Mouse (Mus musculus): ENCODE measurements around the gene Dqx1.

Dqx1 gene

DNA sequence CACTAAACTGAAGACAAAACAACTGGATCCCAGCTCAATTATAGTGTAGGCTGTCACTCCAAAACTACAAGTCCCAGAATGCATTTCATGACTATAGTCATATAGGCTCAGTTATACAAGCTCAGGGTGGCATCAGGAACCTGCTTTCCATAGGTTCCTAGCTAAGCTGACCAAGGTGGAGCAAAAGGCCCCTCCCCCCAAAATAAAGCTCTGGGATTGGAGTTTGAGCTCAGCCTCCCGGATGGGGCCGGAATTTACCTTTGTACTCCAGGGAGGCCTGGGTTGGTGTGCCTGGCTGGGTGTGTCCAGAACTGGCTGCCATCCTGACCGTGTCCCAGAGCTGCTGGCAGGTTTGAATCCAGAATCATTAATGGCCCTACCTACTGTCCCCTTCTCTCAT, at the start of gene Dqx1:
Gene Dqx1 (plus strand): TSS at position 55 of the 400 bp plus-strand sequence.
- in situ Hi-C loops (cut with MboI; ENCODE audit: unreplicated experiment in 2 of 2) = loop anchor here in 1 of 2 experiments (5.0 kb wide), 1 partner anchor 60 kb away; no protein-coding TSS in a partner anchor

DNA sequence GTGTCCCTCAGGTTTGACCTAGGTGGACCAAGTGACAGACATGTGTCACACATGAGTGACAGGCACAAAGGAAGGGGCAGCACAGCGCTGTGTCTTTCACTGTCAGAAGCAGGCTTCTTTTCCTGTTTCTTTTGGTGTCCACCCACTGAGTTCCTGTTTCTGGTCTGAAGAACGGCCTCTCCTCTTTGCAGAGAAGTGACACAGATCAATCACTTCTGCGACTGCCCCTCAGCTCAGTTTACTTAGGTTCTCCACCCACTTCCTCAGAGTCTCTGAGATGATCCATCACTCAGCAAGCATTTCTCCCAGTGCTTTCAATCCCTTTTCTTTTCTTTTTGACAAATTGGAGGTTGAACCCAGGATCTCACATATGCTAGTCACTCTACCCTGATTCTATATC, 49.0 kb upstream of the Dqx1 start:
- in situ Hi-C loops (cut with MboI; ENCODE audit: unreplicated experiment in 2 of 2) = no loop called here

DNA sequence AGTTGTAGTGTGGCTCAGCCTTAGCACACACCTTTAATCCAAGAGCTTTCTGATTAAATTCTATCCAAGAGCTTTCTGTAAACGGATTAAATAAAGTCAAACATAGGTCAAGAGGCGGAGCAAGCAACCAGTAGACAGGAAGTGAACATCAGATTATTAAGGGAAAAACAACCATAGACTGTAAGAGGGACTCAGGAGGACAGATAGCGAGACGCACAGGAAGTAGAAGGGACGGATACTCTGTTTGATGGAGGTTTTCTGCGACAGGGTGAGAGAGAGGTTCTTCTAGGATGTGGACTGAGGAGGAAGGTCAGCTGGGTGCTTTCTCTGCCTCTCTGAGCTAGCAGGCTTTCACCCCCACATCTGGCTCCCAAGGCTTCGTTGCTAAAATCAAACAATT, 47.6 kb upstream of the Dqx1 start:
- in situ Hi-C loops (cut with MboI; ENCODE audit: unreplicated experiment in 2 of 2) = no loop called here

DNA sequence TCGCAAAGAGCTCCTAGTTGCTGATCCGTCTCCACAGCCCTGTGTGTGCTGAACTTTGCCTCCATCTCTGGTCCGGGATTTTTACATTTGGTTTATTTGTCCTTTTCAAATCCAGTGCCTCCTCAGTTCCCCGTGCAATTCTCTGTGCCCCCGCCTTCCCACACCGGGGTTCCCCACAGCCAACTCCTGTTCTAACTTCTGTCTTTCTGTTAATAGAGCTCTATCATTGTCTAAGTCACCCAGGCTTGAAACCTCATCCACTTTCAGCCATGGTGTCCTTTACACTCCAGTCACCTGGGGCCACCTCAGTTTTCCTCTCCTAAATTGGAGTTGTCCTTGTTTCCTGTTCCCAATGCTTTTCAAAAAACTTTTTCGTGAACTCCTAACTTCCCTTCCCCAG, 46.4 kb upstream of the Dqx1 start:
- in situ Hi-C loops (cut with MboI; ENCODE audit: unreplicated experiment in 2 of 2) = no loop called here

DNA sequence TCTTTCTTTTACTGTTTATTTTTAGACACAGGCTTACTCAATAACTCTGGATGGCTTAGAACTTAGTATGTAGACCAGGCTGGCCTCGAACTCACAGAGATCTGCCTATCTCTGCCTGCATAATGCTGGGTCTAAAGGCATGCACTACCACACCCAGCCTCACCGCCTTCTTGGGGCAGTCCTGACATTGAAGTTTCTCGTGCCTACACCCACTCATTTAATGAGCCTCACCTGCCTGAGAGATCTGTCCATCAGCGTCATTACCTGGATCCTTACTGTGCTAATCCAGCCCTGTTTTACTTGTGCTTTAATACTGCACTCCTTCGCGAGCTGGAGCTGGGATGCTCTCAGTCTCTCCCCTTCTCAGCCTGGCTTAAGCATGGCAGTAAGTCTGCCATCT, 45.9 kb upstream of the Dqx1 start:
- in situ Hi-C loops (cut with MboI; ENCODE audit: unreplicated experiment in 2 of 2) = no loop called here

DNA sequence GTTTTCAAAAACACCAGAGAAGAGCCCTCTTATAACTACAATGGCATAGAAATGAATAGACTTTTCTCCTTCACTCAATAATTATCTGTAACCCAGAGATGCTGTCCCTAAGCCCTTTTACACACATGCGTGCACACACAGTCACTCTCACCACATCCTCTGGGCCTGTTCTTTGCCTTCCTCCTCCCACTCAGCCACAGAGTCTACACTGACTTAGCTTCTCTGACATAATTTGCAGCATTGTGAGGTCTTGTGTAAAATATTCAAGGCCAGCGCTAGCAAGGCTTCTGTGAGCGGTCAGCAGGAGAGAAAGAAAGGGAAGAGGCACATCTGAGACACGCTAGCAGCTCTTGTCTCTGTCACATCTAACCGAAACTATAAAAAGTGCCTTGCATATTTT, 44.2 kb upstream of the Dqx1 start:
- in situ Hi-C loops (cut with MboI; ENCODE audit: unreplicated experiment in 2 of 2) = no loop called here

DNA sequence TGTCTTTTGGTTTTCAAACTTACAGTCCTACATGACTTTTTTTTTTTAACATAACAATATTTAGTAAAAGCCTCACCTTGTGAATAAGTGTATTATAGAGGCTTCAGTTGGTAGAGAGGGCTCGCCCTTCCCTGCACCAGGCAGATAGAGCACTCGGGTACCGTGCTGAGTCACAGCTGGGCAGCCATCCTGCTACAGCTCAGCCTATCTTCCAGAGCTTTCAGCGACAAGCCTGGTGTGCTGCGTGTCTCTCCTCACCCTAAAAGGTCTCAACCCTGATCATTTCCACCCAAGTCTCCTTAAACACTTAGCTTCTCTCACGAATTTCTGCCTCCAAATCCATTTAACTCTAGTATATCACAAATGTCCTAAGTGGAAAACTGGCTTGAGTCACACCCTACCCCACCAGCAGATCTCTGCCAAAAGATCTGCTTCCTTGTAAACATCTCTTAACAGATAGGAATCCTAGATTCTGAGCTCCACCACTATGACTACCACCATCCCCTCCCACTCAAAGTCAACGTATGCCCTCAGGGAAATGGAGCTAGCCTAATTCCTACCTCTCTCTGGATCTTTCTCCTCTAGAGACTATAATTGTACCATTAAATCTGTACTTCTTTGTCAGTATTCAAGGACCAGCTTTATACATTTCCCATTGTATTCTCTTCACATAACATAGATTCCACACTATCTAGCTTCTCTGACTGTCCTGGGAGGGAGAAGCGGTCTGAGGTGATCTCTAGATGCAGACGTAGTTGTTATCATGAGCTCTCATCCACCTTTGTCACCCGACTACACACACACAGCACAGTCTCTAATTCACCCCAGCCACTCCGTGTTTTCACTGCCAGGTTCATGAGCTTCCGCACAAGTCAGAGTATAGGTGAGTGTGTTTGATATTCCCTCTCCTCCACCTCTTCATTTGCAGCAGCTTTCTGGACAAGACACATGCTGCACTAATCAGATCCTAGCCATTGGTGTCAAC, 42.9 kb upstream of the Dqx1 start:
- in situ Hi-C loops (cut with MboI; ENCODE audit: unreplicated experiment in 2 of 2) = no loop called here

DNA sequence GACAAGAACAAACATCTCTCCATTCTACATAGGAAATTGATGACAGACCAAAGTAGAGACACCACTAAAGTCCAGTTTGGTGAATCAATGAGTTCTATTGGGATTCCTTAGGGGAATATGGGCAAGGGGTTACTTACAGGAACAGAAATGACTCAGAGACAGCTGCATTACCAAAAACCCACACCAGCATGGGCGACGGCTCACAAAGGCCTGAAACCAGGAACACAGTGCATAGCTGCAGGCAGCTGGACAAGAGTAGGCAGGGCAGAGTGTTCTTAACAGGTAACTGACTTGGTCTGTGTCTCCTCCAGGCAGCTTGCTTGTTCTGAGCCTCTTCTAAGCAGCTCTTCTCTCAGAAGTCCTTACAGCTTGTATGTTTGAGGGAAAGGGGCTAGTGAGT, 41.9 kb upstream of the Dqx1 start:
- in situ Hi-C loops (cut with MboI; ENCODE audit: unreplicated experiment in 2 of 2) = no loop called here

DNA sequence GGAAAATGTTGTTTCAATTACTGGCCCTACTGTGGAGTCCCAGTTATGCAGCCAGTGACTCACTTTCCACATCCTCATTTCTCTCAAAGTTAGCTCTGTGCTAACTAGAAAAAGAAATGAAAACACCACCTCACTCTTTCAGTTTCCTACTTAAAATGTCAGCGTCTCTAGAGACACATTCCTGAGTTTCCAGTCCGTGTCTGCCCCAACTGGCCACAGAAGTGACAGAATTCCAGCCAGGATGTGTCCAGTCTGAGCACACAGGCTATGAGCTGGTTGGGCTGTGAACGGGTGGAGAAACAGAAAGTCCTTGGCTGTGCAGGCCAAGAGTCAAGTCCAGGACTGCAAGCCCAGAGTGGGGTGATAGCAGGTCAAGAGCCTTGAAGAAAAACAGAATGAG, 40.5 kb upstream of the Dqx1 start:
- in situ Hi-C loops (cut with MboI; ENCODE audit: unreplicated experiment in 2 of 2) = no loop called here

DNA sequence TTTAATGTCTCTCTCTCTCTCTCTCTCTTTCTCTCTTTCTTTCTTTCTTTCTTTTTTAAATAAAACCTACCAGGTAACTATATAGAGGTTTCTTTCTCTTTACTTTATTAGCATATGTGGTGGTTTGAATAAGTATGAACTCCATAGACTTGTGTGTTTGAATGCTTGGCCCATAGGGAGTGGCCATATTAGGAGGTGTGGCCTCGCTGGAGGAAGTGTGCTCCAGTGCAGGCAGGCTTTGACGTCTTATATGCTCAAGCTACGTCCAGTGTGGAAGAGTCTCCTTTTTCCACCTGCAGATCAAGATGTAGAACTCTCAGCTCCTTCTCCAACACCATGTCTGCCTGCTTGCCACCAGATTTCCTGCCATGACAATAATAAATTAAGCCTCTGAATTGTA, 38.6 kb upstream of the Dqx1 start:
- in situ Hi-C loops (cut with MboI; ENCODE audit: unreplicated experiment in 2 of 2) = no loop called here

DNA sequence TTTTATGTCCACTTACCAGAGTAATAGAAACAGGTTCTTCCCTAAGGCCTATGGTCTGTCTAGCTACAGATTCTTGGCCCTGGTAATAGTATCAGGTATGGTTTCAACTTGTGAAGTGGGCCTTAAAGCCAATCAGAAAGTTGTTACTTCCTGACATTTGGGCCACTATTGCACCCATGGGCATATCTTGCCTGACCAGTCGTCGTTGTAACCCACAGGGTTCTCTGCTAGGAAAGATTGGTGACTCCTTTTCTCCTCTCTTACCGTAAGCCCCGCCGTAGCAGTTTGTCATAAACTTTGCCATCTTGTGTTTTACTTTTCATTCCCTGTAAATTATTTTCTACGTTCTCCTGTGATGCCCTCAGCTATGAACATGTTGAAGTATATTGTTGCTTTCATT, 37.5 kb upstream of the Dqx1 start:
- in situ Hi-C loops (cut with MboI; ENCODE audit: unreplicated experiment in 2 of 2) = no loop called here

DNA sequence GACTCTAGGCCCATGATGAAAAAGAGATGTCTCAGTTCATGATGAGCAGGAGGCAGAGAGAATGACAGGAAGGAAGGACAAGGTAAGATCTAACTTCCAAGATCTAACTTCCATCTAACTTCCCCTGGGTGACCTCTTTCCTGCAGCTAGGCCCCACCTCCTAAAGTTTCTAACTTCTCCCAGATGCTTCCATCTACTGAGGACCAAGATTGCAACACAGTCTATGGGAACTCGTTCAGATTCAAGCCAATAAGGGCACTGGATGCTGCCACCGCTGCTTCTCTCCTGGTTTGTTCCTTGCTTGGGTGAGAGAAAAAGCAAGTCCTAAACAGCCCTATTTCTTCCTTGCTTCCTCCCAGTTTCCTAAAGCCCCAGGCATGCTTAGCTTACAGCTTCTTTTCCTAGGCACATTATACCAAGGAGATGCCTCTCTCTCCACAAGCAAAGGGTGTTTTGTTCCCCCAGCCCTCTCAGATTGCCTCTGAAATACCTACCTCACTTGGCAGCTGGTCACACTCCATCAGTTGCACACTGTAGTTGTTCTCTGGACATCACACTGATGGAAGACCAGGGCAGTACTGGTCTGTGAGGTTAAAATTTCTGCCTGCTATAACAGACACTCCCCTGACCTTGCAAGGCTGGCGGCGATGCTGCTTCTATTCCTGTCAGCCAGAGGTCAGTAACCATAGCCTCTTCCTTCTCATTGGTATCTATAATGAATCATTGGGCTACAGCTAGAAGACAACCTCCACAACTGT, 36.6 kb upstream of the Dqx1 start:
- in situ Hi-C loops (cut with MboI; ENCODE audit: unreplicated experiment in 2 of 2) = no loop called here

DNA sequence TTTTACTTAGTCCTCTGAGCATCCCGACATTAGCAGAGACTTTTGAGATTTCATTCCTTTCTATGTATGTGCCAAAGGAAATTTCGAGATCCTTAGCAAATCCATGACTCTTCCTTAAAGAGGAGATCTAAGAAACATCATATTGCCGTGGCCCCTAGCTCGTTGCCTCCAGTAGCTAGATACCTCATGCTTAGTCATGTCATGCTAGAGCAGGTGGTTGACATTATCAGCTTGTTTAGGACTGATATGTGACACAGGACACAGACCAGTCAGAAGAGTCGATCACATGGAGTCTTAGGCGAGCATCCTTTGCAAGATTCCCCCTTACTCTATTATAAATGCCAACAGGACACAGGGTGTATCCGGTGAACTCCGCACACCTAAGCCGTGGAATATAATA, 34.6 kb upstream of the Dqx1 start:
- in situ Hi-C loops (cut with MboI; ENCODE audit: unreplicated experiment in 2 of 2) = no loop called here

DNA sequence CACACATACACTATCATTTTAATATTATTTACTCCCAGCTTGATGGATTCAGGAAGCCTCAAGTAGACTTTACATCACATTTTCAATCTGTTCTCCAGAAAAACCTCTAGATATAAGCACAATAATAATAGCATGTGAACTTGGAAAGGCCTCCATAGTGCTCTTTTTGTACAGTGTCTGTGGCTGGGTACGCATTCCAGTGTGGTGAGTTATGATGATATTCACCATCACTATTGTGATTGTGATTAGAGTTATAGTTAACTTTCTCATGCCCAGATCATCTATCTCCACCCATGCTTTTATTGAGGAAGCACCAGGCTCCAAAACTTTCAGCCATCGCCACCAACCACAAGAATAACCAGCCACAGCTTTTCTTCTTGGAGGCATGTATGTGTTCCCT, 33.9 kb upstream of the Dqx1 start:
- in situ Hi-C loops (cut with MboI; ENCODE audit: unreplicated experiment in 2 of 2) = no loop called here

DNA sequence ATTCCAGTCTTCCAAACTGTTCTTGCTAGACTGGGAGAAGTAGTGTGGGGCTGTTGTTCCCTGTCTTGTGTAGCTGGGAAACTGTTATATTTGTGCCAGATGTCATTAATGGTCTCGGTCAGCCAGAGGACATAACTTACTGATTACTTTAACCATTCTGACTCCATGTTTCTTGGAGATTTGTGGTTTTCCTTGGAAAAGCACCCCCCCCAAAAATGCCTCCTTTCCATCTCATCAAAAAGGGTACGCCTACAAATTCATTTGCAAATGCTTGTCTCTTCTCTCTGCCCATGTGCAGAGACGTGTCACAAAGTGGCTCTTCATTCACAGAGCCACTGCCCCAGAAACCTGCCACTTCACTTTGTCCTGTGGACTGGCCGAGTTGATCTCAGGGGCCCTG, 33.2 kb upstream of the Dqx1 start:
- in situ Hi-C loops (cut with MboI; ENCODE audit: unreplicated experiment in 2 of 2) = no loop called here

DNA sequence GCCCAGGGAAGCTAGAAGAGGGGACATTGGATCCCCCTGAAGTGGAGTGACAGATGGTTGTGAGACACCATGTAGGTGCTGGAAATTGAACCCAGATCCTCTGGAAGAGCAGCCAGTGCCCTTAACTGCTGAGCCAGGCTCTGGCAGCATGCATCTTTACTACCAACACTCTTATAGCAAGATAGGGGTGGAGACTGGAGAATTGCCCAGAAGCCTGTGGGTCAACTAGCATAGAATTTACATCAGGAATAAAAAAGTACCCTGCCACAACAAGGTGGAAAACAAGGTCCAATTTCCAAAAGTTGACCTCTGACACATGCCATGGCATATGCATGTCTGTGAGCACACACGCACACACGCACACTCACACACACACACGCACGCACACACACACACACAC, 32.4 kb upstream of the Dqx1 start:
- in situ Hi-C loops (cut with MboI; ENCODE audit: unreplicated experiment in 2 of 2) = no loop called here

DNA sequence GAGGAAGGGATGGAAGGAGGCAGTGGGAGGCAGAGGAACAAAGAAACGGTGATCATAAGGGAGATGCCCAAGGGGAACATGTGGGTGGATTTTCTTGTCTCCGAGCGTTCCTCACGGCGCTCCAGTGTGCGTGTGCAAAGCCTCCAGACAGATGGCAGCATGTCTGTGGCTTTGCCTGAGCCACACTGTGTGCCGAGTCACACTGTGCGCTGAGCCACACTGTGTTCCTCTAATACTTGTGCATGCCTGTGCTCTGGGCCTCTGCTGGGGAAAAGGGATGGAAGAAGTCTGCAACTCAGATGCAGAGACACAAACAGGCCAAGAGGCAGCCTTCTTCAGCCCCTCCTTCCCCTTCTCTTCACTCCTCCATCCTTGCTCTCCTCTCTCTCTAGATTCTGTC, 30.4 kb upstream of the Dqx1 start:
- in situ Hi-C loops (cut with MboI; ENCODE audit: unreplicated experiment in 2 of 2) = no loop called here

DNA sequence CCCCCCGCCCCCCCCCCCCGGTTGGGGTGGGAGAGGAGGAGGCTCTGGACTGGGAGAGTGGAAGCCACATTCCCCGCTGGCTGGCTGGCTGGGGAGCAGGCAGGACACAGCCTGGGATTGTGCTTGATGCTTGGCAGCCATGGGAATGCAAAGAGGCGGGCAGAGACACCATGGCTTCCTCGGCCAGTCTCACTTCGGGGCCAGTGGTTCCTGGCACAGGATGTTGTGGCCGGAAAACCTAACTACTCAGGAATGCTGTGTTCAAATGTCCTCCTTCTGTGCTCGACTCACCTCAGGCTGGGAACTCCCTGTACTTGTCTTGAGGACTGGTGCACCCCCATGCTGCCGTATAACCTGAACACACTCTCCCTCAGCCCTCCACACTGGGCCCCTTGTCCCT, 29.9 kb upstream of the Dqx1 start:
- in situ Hi-C loops (cut with MboI; ENCODE audit: unreplicated experiment in 2 of 2) = no loop called here

DNA sequence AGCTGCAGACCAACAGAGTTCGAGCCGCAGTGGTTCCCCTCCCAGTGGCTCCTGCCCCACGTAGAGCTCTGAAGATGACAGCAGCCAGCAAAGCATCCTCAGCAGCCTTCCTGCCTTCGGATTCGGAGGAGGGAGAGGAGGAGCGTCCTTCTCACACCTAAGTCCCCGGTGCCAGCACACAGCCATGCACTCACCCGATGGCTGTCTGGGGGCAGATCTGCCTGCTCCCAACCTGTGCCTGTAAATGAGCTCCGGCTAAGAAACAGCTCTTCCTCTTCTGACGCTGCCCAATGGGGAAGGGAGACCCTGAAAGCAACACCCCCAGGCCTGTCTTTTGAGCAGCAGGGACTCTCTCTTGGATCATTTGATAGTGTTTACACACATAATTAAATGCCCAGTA, 27.9 kb upstream of the Dqx1 start:
- in situ Hi-C loops (cut with MboI; ENCODE audit: unreplicated experiment in 2 of 2) = loop anchor here in 1 of 2 experiments (5.0 kb wide), 1 partner anchor 32 kb away; no protein-coding TSS in a partner anchor

DNA sequence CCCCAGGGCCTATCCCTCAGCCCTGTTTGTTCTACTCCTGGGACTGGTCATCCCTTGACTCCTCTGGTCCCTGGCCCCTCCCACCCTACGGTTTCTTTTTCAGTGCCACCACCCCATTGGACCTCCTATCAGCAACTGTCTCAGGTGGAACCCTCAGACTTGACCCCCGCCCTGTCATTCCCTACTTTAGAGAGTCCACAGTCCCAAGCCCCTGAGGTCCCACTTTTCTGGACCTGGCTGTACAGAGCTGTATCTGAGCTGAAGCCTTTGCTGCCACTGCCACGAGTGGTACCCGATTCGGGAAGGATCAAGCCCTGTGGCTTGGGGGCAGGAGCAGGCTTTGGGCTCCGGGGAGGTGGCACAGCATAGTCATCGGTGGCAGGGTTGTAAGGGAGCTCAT, 26.5 kb upstream of the Dqx1 start:
- in situ Hi-C loops (cut with MboI; ENCODE audit: unreplicated experiment in 2 of 2) = loop anchor here in 1 of 2 experiments (5.0 kb wide), 1 partner anchor 34 kb away; no protein-coding TSS in a partner anchor

DNA sequence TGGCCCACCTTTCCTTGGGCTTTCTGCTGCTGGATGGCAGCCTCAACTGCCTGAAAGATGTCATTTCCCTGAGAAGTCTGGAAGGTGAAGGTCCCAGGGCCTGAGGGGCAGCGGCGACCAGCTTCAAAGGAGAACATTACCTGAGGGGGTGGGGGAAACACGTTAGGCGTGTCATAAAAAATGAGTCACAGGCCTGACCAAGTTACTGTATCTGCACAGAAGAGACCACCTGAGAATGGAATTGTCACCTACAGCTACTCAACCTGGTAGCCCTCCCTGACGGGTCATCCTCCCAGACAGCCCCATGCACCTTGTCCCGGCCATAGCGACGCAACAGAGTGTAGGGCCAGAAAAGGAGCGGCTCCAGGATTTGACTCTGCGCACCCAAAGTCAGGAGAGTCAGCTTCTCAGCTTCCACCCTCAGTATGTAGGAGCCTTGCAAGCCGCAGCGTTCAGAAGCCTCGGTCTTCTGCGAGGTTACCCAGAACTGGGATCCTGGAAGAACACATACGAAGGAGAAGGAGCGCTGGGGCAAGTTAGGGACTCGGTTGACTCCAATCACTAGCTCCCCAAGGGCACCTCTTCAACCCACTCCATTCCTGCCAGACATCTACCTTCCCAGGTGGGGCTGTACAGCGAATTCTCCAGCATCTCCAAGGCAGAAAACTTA, 25.6 kb upstream of the Dqx1 start:
- in situ Hi-C loops (cut with MboI; ENCODE audit: unreplicated experiment in 2 of 2) = loop anchor here in 1 of 2 experiments (5.0 kb wide), 1 partner anchor 35 kb away; no protein-coding TSS in a partner anchor
